Mouse (Mus musculus) heart, adult 2 months (tissue): Measurements from ENCODE around the gene Cox7b.

Source experiments
- CTCF ChIP-seq: fragments of 200-600 bp; IDR thresholded peaks from 2 replicates; pipeline ENCODE4 v1.8.1; 2022; ENCODE audit warnings: antibody characterized with exemption, mild to moderate bottlenecking, moderate library complexity
- EP300 ChIP-seq: fragments of 200-500 bp; IDR thresholded peaks from 2 replicates; pipeline ENCODE4 v1.6.1; 2011; ENCODE audit warnings: low read depth, low read length, control low read depth; ENCODE audit not compliant: insufficient read depth
- POLR2A ChIP-seq: fragments of 200-500 bp; IDR thresholded peaks from 2 replicates; pipeline ENCODE4 v1.6.1; 2011; ENCODE audit warnings: mild to moderate bottlenecking, low read depth, low read length, control low read depth; ENCODE audit not compliant: insufficient read depth

- TF ChIP-seq CTCF (no peak), POLR2A (no peak), EP300 (no peak)
These were observed 2.0 kb downstream of the Cox7b start for GRCm38 (mm10) chrX:106017516-106017915.
